In genomic region chr3:101404620-101405415, GRCm38 (mm10) we compare ENCODE assay signal across 8 mouse cellular contexts. TPM values are rescaled to one million over a fixed set of nuclear protein-coding genes. Genes with fewer than 3 reads are reported as not detected.
A peak's percentile ranks its signal among the peaks of the same experiment; 100 is the strongest.
DNase-seq lines count a peak whose midpoint lies in the region; ATAC-seq and TF ChIP-seq lines count a peak whose summit lies in the region.
"Had no signal": no experiment of that assay in that cellular context is flagged by ENCODE, and none has a peak within 500 bp of the region (broad histone marks: within the 10 kb centered on the region; RNA-seq: fewer than 3 reads in every experiment).

No protein-coding gene starts in this region.

- H3K9ac ChIP-seq in forebrain, embryonic 16.5 days (replicated peaks; ENCODE audit: low read depth, low read length) = no peak overlapping the region
- no peak overlapping the region for H3K9ac ChIP-seq in midbrain, embryonic 14.5 days (replicated peaks; ENCODE audit: low read length)

- no peaks in the 10 kb centered on the region for H3K9me3 ChIP-seq in forebrain, embryonic 16.5 days (ENCODE audit: control insufficient read depth, low read length)
- no peaks in the 10 kb centered on the region for H3K9me3 ChIP-seq in midbrain, embryonic 14.5 days (ENCODE audit: control insufficient read depth, low read length)

- no peak for DNase-seq in layer of hippocampus, adult 2 months (ENCODE audit: low spot score in 2 of 2)
- DNase-seq in layer of hippocampus, adult 11-12 months (ENCODE audit: low spot score) = no peak
- DNase-seq in cerebellum, adult 2 months = peak; percentile 61 to 76
- DNase-seq in midbrain, embryonic 14.5 days = no peak
- DNase-seq in thymus, postnatal 4 days = no peak
- DNase-seq in T-cell, adult 2 months (ENCODE audit: low spot score) = no peak

- no peaks in the 10 kb centered on the region for H3K27me3 ChIP-seq in cerebellum, adult 2 months (ENCODE audit: control insufficient read depth, insufficient read depth, low read length)
- no peaks in the 10 kb centered on the region for H3K27me3 ChIP-seq in forebrain, embryonic 16.5 days (replicated peaks; ENCODE audit: control insufficient read depth, insufficient read depth, low read length)
- no peaks in the 10 kb centered on the region for H3K27me3 ChIP-seq in midbrain, embryonic 14.5 days (ENCODE audit: control insufficient read depth, insufficient read depth, low read length)
- H3K27me3 ChIP-seq: Patski had no signal

- 17% methylated on average over 13 of the region's 13 CpGs for WGBS in cerebellum, adult 2 months
- WGBS in forebrain, embryonic 16.5 days = 41% methylated on average over 13 of the region's 13 CpGs
- 63% methylated on average over 13 of the region's 13 CpGs for WGBS in midbrain, embryonic 14.5 days

- H3K4me1 ChIP-seq in cerebellum, adult 2 months (ENCODE audit: control insufficient read depth, insufficient read depth, low read length) = peaks cover 17% of the 10 kb centered on the region
- peaks cover 40% of the 10 kb centered on the region for H3K4me1 ChIP-seq in forebrain, embryonic 16.5 days (replicated peaks; ENCODE audit: control insufficient read depth, insufficient read depth, low read length)
- H3K4me1 ChIP-seq in midbrain, embryonic 14.5 days (ENCODE audit: control insufficient read depth, insufficient read depth, low read length) = peaks cover 20% of the 10 kb centered on the region

- TF ChIP-seq CTCF in layer of hippocampus, adult 2 months (conservative IDR thresholded peaks at IDR 0.05) = no peak
- no peak for TF ChIP-seq CTCF in cerebellum, adult 2 months (IDR thresholded peaks at IDR 0.05; ENCODE audit: borderline replicate concordance, insufficient read depth, low read depth, low read length)

- H3K4me2 ChIP-seq in forebrain, embryonic 16.5 days (ENCODE audit: low read length) = peak overlapping the region; percentile 17; the same call in 1 of the 2 replicates
- no peak overlapping the region for H3K4me2 ChIP-seq in midbrain, embryonic 14.5 days (ENCODE audit: low read length)

- ATAC-seq in forebrain, embryonic 16.5 days = peak; percentile 69
- peak; percentile 62 for ATAC-seq in midbrain, embryonic 14.5 days (ENCODE audit: low FRiP score, low TSS enrichment)
- ATAC-seq: Patski had no signal

- TF ChIP-seq POLR2A in cerebellum, adult 2 months (IDR thresholded peaks at IDR 0.05; ENCODE audit: borderline replicate concordance, insufficient read depth, low read length) = no peak

- H3K36me3 ChIP-seq in forebrain, embryonic 16.5 days (ENCODE audit: control insufficient read depth, insufficient read depth) = no peaks in the 10 kb centered on the region
- H3K36me3 ChIP-seq in midbrain, embryonic 14.5 days (ENCODE audit: control insufficient read depth, insufficient read depth, low read length) = no peaks in the 10 kb centered on the region

- peak overlapping the region; percentile 77 for H3K27ac ChIP-seq in layer of hippocampus, adult 2 months
- H3K27ac ChIP-seq in cerebellum, adult 2 months (ENCODE audit: insufficient read depth, low read length) = no peak overlapping the region
- H3K27ac ChIP-seq in forebrain, embryonic 16.5 days (ENCODE audit: low read length) = peak overlapping the region; percentile 79
- no peak overlapping the region for H3K27ac ChIP-seq in midbrain, embryonic 14.5 days (replicated peaks; ENCODE audit: low read depth, low read length)

- no peak overlapping the region for H3K4me3 ChIP-seq in layer of hippocampus, adult 2 months
- no peak overlapping the region for H3K4me3 ChIP-seq in cerebellum, adult 2 months (replicated peaks; ENCODE audit: insufficient read depth, low read depth, low read length)
- H3K4me3 ChIP-seq in forebrain, embryonic 16.5 days (replicated peaks; ENCODE audit: low read length) = no peak overlapping the region
- H3K4me3 ChIP-seq in midbrain, embryonic 14.5 days (replicated peaks; ENCODE audit: low read depth, low read length) = no peak overlapping the region

RNA-seq across cellular contexts. Expression of gene Igsf3, which starts 27.9 kb away (rescaled TPM):
- total RNA-seq in layer of hippocampus, adult 2 months (2021) = 10 to 100 TPM; 19.4 to 20.6 TPM
- polyA plus RNA-seq in cerebellum, adult 2 months (2012; rRNA removed) = 4.3 and 5.1 TPM in 2 replicates
- polyA plus RNA-seq in forebrain, embryonic 16.5 days (2015; fragmentation: Nextera tagmentation; extraction: Ambion mirVana) = 98.6 and 100 TPM in 2 replicates
- 62.0 and 77.8 TPM in 2 replicates for polyA plus RNA-seq in midbrain, embryonic 14.5 days (2014; fragmentation: Nextera tagmentation; extraction: Ambion mirVana)

Comparison
In these comparisons a context has a peak if more than half of its experiments do, and no peak if none do; other contexts are left out.
1. DNase-seq: peak in cerebellum, adult 2 months (2 of 2); none in layer of hippocampus, adult 2 months (0 of 2), layer of hippocampus, adult 11-12 months (single experiment), midbrain, embryonic 14.5 days (single experiment), thymus, postnatal 4 days (single experiment) and T-cell, adult 2 months (single experiment).
2. H3K27ac ChIP-seq: peak in layer of hippocampus, adult 2 months (single experiment) and forebrain, embryonic 16.5 days (single experiment); none in cerebellum, adult 2 months (single experiment) and midbrain, embryonic 14.5 days (single experiment).
3. RNA of gene Igsf3, which starts 27.9 kb away (polyA plus RNA-seq): 98.6 to 100 TPM in forebrain, embryonic 16.5 days and 62.0 to 77.8 TPM in midbrain, embryonic 14.5 days; 4.3 to 5.1 TPM in cerebellum, adult 2 months; every median in the first group is over 10 times any median in the second.